Mouse (Mus musculus) kidney, adult 8-10 months (tissue): ENCODE data around the gene Olfr646.

ENCODE experiments used
- DNase-seq, 2 experiments: peaks; one replicate each; pipeline ENCODE4 v3.0.0; 2022

Gene Olfr646

DNA sequence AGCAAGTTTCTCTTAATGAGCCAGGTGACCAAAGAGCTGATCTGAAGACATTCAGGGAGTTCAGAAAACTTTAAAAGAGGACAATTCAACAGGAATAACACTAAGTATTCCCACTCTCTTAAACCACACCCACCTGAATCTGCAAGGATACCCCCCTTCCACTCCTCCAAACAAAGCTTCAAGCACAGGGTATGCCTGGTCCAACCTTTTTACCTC lies at the start of gene Olfr646:
Olfr646 (plus strand) TSS at position 117 of the 216 bp plus-strand sequence.
- no peak for DNase-seq

DNA sequence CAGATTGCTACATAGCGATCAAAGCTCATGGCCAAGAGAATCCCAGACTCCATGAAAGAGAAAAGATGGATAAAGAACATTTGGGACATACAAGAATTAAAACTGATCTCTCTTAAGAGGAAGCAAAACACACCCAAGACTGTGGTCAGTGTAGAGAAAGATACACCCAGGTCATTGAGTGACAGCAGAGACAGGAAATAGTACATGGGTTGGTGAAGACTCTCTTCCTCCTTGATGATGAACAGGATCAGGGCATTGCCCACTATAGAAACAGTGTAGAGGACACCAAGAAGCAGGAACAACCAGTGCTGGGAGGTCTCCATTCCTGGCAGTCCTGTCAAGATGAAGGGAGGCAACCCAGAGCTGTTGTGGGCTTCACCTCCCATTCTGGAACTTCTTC lies 45.5 kb upstream of the Olfr646 start:
- no peak for DNase-seq

DNA sequence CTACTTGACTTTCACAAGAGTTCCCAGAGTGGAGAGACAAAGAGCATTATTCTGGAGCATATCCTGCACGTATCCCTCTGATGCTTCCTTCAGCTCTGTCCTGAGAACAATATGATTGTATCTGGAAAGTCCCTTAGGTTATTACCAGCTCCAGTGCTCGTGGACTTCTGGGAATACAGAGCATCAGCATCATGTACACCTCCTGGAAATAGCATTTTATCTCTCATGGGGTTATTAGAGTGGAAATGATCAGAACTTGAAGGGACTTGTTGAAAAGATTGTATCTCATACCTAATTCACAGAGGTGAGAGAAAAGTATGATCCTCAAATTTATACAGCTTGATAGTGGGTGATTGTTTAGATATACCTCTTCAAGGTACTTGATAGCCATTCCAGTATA lies 43.3 kb upstream of the Olfr646 start, which contains the start of gene 4930516K23Rik:
4930516K23Rik (minus strand) TSS at position 101 of the 400 bp plus-strand sequence.
- DNase-seq, result no peak

DNA sequence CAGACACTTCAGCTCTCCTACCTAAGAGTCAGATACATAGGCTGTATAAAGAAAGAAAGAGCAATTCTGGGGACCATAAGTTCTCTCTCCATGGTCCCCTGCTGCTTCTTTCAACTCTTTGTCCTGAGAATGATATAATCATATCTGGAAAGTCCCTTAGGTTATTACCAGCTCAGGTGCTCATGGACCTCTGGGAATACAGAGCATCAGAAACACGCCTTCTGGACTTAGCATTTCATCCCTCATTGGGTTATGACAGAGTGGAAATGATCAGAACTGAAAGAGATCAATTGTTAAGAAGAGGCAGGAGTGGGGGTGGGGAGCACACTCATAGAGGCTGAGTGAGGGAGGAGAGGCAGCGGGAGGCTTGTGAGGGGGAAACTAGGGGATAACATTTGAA lies 32.9 kb upstream of the Olfr646 start, which contains the start of gene Olfr644:
Olfr644 (minus strand) TSS at position 101 of the 400 bp plus-strand sequence.
- DNase-seq, result no peak

DNA sequence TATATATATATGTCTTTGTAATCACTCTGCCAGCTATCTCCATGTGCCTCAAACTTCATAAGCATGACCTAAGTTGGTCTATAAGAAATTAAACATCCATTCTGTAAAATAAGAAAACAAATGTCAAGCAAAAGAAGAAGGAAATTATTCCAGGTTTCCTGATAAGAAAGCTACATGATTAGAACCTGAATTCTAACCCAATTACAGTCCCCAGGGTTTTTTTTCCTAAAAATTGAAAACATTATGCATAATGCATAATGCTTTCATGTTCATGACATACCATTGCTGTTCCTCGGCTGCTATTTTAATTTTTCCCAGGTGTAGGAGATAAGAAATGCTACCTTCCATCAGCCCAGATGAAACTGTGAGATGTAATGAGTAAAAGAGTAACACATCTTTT lies 19.3 kb upstream of the Olfr646 start, which contains the start of gene Olfr645:
Olfr645 (minus strand) TSS at position 101 of the 400 bp plus-strand sequence.
- DNase-seq, result no peak

DNA sequence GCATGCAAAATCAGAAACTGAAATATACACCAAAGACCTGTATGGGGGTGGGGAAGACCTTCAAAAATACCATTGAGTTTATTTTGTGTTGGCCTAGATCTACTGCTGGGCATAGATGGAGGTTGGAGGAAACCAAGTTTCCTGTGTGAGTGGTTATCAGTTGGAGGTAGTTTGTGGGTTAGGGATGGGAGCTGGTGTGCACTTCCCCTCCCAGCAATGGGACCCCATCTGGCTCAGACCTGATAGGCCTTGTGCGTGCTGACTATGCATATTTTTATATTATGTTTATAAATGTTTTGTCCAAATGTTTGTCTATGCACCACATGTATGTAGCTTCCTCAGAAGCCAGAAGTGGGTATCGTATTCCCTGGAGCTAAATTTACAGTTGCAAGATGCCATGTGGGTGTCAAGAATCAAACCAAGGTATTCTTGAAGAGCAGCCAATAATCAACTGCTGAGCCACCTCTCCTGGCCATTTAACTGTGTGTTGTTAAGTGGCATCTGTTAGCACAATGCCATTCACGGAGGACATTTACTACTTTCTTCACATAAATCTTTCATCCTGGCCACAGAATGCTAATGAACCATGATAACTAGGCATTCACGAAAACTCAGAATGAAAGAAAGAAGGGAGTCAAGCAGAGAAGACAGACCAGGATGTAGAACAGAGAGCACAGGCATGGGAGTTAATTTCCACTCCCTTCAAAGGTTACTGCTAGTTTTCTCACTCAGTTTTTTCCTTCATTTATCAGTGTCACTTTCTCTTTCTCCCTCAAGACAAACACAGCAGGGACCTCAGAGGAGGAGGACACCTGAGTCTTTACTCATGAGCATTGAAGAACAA lies 538 bp upstream of the Olfr646 start:
- DNase-seq, result no peak

DNA sequence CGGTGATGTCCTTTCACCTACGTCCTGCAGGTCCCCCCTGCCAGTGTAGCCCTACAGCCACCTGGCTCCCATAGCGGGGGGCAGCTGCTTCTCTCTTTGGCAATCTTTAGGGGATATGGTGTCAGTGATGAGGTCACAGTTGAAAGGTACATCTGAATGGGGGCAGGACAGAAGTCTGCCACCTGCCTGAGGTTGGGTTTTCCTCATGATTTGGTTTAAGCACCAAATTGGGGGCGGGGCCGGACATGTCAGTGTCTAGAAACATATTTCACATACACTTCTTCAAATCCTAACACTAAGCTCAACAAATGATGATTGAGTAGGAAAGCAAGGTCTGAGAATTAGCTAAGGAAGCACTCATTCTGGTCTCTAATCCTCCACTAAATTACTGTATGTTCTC lies 25.1 kb downstream of the Olfr646 start, which contains the start of gene Ubqln5:
Ubqln5 (minus strand) TSS at position 101 of the 400 bp plus-strand sequence.
- DNase-seq, result no peak

DNA sequence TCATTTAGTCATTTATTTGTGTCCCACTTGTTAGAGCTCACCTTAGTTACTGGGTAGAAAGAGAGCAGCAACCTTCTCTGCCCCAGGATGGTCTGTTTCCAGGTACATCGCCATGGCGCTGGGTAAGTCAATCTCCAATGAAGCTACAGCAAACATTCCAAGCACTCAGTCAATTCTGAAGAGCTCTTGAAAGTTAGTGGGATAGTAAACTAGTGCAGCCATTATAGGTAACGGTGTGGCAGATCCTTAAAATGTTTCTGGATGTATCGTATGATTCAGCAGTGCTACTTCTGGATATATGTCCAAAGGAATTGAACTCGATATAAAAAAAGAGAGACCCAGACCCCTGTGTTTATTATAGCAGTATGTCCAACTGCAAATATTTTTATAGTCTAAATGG lies 32.6 kb downstream of the Olfr646 start, which contains the start of gene Olfr643:
Olfr643 (minus strand) TSS at position 101 of the 400 bp plus-strand sequence.
- DNase-seq, result no peak

DNA sequence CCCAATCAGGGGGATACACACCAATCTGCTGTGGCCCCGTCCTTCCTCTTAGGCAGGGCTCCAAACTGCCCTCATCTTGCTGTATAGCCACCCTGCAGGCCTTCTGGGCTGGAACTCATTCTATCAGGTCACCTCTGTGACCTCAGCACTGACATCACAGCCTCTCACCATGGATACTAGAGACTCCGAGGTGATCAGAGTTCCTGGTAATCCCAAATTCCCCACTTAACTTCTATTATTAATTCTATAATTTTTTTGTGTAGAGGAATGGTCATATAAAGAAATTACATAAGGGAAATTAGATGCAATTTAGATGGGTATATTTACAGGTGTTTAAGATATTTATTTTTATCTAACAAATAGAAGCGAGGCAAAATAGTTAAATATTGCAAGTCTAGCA lies 38.5 kb downstream of the Olfr646 start, which contains the start of gene Ubqln3:
Ubqln3 (minus strand) TSS at position 101 of the 400 bp plus-strand sequence.
- no peak for DNase-seq

DNA sequence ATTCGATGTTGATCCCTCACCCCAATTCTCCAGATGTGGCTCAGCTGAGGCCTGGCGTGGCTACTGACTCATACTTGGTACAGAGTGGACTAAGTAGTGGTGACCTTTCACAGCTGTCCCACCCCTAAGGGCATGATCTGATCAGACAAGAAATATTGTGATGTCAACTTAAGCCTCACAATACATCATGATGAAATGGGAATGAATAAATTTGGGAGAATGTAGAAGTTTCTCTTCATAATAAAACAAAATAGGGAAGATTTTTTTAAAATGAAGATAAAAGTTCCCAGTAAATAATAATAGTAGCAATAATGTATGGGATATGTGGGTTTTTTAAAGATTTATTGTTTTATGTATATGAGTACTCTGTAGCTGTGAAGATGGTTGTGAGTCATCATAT lies 45.8 kb downstream of the Olfr646 start, which contains the start of gene Ubqlnl:
Ubqlnl (minus strand) TSS at position 101 of the 400 bp plus-strand sequence.
- no peak for DNase-seq
